Mouse (Mus musculus) bone marrow, adult 2 months (tissue): ENCODE data around the gene Phka2.

Experiments
- CTCF ChIP-seq: fragments of 200-500 bp; IDR thresholded peaks from 2 replicates; pipeline ENCODE4 v1.5.1; 2011; ENCODE audit warnings: low read length, control low read depth; ENCODE audit not compliant: control insufficient read depth, insufficient read depth
- POLR2A ChIP-seq: fragments of 200-500 bp; IDR thresholded peaks from 2 replicates; pipeline ENCODE4 v1.6.1; 2011; ENCODE audit warnings: low read depth, mild to moderate bottlenecking, control low read depth, low read length, borderline replicate concordance; ENCODE audit not compliant: control insufficient read depth

- TF ChIP-seq CTCF (no peak), POLR2A (no peak)
These were observed 8.2 kb downstream of the Phka2 start for GRCm38 (mm10) chrX:160510197-160510596.
